Mouse (Mus musculus): Measurements from ENCODE around the gene Erich3.

GRCm38 (mm10) chr3:154649411-154650285 is 14.0 kb upstream of the Erich3 start:
- TF ChIP-seq CTCF (conservative IDR thresholded peaks at IDR 0.05 in 1 of 2, IDR thresholded peaks at IDR 0.05 in 1 of 2; ENCODE audit: low read depth in 2 of 2, low read length in 2 of 2) (no peak), POLR2A (IDR thresholded peaks at IDR 0.05; ENCODE audit: low read depth, low read length) (no peak), E2F4 (IDR thresholded peaks at IDR 0.05; ENCODE audit: insufficient replicate concordance, low read depth, low read length) (no peak), MAZ (IDR thresholded peaks at IDR 0.05; ENCODE audit: low read depth, low read length) (no peak), ETS1 (conservative IDR thresholded peaks at IDR 0.05; ENCODE audit: low read depth, low read length) (no peak), NELFE (IDR thresholded peaks at IDR 0.05; ENCODE audit: low read depth, low read length) (no peak), ZKSCAN1 (IDR thresholded peaks at IDR 0.05; ENCODE audit: borderline replicate concordance, low read depth, low read length) (no peak), MAFK (IDR thresholded peaks at IDR 0.05; ENCODE audit: insufficient replicate concordance, low read length) (no peak), EP300 (IDR thresholded peaks at IDR 0.05; ENCODE audit: low read length) (no peak), MEF2A (IDR thresholded peaks at IDR 0.05; ENCODE audit: borderline replicate concordance, low read depth, low read length) (no peak), MXI1 (IDR thresholded peaks at IDR 0.05; ENCODE audit: low read depth, low read length) (no peak)

Data from CH12.LX (cell line).